Mouse (Mus musculus) left cerebral cortex, postnatal 36 days (tissue): ENCODE measurements around the gene Zfp768. TPM values are rescaled to one million over a fixed set of nuclear protein-coding genes. Genes with fewer than 3 reads are reported as not detected.
"Not testable (repeated sequence)": the region's sequence is repeated elsewhere in the genome, so short reads cannot be mapped to it uniquely, and the experiment has no call there.

Experiments
- DNase-seq, 2 experiments: peaks; one replicate each; pipeline ENCODE4 v3.0.0; 2021 to 2022; ENCODE audit warnings: low spot score in 2 of 2, mixed read lengths in 1 of 2
- intact Hi-C: fragments of 180-260 bp; cut with DNase I; formaldehyde crosslinking; loops from one replicate; pipeline ENCODE4 v1.15.1; 2025
- total RNA-seq, 2 experiments: library from RNA; stranded (reverse); gene quantifications; 2 replicates each; pipeline ENCODE4 v1.2.3; 2021

Zfp768 gene
- total RNA-seq, 2 experiments from 2014 or later = 14.4 to 15.0 TPM

DNA sequence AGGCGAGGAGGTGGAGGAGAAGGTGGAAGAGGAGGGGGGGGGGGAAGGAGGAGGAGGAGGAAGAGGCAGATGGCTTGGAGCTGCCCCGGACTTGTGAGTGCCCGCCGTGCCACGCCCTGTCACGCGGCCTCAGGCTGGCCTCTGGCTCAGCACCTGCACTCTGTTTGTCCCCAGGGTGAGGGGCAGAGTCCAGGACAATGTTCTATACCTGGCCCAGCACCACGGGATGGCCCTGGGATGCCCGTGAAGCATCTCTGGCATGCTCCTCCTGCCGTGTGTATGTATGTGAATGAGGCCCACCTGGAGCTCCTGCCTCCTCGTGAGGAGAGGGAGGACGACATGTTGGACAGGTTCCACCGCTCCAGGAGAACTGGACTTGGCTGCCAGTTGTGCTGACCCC, 16.1 kb upstream of the Zfp768 start:
- no peak for DNase-seq

GRCm38 (mm10) chr7:127360265-127360664, 14.9 kb upstream of the Zfp768 start:
- intact Hi-C loops = loop anchor here (5.0 kb wide), 2 partner anchors 57 to 112 kb away; no protein-coding TSS in a partner anchor
- no peak for DNase-seq

More for the DNA sequence above, 16.1 kb upstream of the Zfp768 start:
- intact Hi-C loops = loop anchor here (5.0 kb wide), 2 partner anchors 56 to 111 kb away; no protein-coding TSS in a partner anchor

GRCm38 (mm10) chr7:127358472-127358871, 13.1 kb upstream of the Zfp768 start:
- DNase-seq = no peak
- intact Hi-C loops = no loop called here

- intact Hi-C loops = no loop called here
- DNase-seq = no peak
Measured at GRCm38 (mm10) chr7:127357871-127358270, 12.5 kb upstream of the Zfp768 start.

- intact Hi-C loops = no loop called here
Measured at GRCm38 (mm10) chr7:127355796-127356195, 10.4 kb upstream of the Zfp768 start.

DNA sequence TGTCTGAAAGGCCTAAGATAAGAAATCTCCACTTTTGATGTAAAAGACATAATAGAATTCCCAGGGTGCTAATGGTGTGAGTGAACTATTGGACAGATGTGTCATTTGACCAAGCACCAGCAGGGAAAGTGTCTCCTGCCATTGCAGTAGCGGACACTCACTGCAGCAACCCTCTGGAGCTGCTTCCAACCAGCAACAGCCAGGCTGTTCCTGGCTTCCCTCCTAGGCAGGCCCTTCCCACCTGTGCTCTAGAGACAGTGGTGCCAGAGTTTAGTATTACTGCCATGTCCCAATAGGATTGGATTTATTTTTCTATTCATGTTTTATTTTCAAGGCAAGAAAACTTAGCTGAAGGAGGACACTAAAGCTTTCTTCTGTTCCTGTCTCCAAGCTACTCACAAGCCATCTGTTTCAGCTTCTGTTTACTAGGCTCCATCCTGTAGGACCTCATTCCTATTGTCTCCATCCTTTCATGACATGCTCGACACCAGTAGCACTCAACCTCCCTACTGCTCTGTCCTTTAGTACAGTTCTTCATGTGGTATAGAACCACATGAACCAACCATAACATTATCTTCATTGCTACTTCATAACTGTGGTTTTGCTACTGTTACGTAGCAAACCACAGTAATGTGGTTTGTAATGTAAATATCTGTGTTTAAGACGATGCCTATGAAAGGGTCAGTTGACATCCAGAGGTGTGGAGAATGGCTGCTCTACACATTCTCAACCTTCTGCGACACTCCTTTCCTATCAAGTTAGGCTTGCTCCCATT, 6.0 kb upstream of the Zfp768 start:
- DNase-seq = no peak
- intact Hi-C loops = no loop called here

More at GRCm38 (mm10) chr7:127355796-127356195, 10.4 kb upstream of the Zfp768 start:
- no peak for DNase-seq

DNA sequence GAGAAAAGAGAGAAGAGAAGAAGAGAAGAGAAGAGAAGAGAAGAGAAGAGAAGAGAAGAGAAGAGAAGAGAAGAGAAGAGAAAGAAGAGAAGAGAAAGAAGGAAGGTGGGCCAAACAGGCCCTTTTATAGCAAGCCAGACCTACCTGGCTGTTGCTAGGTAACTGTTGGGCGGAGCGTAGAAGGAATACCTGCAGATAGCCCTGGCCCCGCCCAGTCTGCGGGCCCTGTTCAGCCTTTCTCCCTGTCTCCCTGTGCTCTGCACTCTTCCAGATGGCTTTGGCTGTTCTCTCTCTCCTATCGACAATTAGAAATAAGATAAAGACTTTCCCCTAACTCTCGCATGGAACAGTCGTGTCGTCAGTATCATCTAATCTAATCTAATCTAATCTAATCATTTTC, 1.3 kb upstream of the Zfp768 start:
- intact Hi-C loops = loop anchor here (5.0 kb wide), 1 partner anchor 84 kb away; the partner anchor contains the start of gene Dctpp1
- DNase-seq = no peak

GRCm38 (mm10) chr7:127345092-127345491, 297 bp downstream of the Zfp768 start:
- no peak for DNase-seq
- intact Hi-C loops = loop anchor here (5.0 kb wide), 1 partner anchor 83 kb away; the partner anchor contains the start of gene Dctpp1

- intact Hi-C loops = loop anchor here (5.0 kb wide), 1 partner anchor 37 kb away; no protein-coding TSS in a partner anchor
- no peak for DNase-seq
Measured at GRCm38 (mm10) chr7:127344371-127344770, 1.0 kb downstream of the Zfp768 start.

DNA sequence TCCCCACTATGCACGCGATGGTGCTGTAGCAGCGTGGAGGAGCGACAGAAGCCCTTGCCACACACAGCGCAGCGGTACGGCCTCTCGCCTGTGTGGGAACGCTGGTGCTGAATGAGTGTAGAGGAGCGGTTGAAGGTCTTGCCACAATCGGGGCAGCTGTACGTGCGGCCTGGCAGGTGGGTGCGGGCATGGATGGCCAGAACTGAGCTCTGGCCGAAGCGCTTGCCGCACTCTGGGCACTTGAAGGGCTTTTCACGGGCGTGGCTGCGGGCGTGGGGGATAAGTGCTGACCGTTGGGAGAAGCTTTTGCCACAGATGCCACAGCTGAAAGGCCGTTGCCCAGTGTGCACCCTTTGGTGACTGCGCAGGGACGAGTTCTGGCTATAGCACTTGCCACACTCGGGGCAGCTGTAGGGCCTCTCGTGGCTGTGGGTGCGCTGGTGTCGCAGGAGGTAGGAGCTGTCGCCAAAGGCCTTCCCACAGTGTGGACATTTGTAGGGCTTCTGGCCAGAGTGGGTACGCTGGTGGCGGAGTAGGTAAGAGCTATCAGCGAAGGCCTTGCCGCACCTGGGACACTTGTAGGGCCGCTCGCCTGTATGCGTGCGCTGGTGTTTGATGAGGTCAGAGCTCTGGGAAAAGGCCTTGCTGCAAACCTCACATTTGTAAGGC, 1.9 kb downstream of the Zfp768 start:
- intact Hi-C loops = loop anchor here (5.0 kb wide), 1 partner anchor 36 kb away; no protein-coding TSS in a partner anchor
- no peak for DNase-seq

DNA sequence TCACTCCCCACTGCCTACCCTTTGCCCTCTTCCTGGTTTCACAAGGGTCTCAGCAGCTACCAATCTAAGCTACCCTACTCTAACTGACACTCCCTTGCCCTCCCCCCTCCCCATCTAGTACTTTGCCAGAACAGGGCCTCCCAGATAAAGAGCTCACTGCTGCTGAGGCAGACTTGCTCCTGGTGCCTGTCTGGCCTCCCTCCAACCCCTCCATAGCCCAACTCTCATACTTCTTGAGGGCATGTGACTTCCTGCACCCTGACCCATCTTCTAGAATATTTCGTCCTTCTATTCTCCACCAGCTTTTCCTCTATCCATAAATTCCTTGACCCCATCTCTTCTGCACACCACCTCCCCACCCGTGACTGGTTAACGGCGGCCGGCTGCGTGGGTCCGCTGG, 2.5 kb downstream of the Zfp768 start:
- intact Hi-C loops = loop anchor here (5.0 kb wide), 1 partner anchor 36 kb away; no protein-coding TSS in a partner anchor
- no peak for DNase-seq

DNA sequence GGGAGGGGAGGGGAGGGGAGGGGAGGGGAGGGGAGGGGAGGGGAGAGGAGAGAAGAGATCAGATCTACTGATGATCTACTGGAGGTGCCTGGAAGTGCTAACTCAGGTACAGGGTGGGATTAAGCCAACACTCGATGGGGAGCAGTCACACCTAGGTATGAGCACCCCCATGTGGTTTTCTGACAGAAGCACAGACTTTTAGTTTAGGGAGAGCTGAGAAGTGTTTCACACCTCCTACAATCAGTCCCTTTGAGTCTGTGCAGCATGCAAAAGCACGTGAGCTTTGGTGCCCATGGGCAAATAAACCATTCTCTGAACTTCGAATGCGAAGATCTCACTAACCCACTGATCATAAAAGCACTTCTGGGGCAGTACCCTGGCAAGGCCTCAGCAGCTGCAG, 3.1 kb downstream of the Zfp768 start:
- intact Hi-C loops = loop anchor here (5.0 kb wide), 1 partner anchor 35 kb away; no protein-coding TSS in a partner anchor
- DNase-seq = no peak

DNA sequence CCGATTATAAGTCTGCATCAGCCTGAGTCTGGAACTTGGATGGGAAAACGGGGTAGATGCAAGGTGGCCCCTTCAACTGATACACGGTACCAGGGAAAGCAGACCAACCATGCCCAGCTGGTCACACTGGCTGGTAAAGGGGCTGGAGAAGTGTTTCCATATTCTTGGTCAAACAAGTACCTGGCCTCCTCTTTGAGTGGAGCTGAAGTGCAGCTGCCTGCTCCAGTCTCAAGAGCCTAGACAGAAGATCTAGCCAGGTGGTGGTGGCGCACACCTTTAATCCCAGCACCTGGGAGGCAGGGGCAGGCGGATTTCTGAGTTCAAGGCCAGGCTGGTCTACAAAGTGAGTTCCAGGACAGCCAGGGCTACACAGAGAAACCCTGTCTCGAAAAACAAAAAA, 3.5 kb downstream of the Zfp768 start:
- intact Hi-C loops = loop anchor here (5.0 kb wide), 1 partner anchor 35 kb away; no protein-coding TSS in a partner anchor
- not testable (repeated sequence) for DNase-seq

- intact Hi-C loops = loop anchor here (5.0 kb wide), 1 partner anchor 34 kb away; no protein-coding TSS in a partner anchor
- no peak for DNase-seq
Measured at GRCm38 (mm10) chr7:127341356-127341755, 4.0 kb downstream of the Zfp768 start.

DNA sequence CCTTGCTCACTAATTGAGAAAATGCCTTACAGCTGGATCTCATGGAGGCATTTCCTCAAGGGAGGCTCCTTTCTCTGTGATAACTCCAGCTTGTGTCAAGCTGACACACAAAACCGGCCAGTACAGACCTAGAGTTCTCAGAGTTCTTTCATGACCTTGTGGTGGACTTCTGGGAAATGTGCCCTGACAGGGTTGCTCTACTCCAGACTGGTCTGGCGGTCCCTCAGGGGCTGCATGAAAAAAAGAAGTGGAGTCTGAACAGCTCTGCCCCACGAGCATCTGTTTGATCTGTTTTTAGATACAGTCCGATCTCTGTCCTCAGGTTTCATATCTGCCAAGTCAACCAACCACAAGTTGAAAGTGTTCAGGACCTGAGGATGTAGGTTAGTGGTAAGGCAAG, 7.8 kb downstream of the Zfp768 start:
- no peak for DNase-seq
- intact Hi-C loops = no loop called here

DNA sequence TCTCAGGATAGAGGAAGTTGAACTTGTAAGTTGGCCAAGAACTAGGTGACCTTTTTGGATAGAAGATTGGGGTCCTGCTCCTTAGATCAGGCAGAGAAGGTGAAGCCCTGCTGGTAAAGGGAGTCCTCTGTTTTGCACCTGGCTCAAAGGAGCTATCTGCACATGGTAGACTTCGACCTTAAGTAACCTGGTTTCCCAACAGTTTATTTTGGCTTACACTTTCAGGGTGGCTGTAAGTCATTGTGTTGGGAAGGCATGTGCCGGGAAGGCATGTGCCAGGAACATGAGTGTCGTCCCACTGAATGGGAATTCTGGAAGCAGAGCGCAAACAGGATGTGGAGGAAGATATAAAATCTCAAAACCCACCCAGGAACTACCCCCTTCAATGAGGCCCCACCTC, 9.8 kb downstream of the Zfp768 start:
- intact Hi-C loops = no loop called here

GRCm38 (mm10) chr7:127333240-127333639, 12.1 kb downstream of the Zfp768 start:
- no peak for DNase-seq
- intact Hi-C loops = no loop called here

More for the DNA sequence above, 9.8 kb downstream of the Zfp768 start:
- no peak for DNase-seq

- intact Hi-C loops = no loop called here
- DNase-seq = no peak
Measured at GRCm38 (mm10) chr7:127326685-127327084, 18.7 kb downstream of the Zfp768 start.

- no peak for DNase-seq
- intact Hi-C loops = no loop called here
Measured at GRCm38 (mm10) chr7:127325550-127325949, 19.8 kb downstream of the Zfp768 start.

- intact Hi-C loops = no loop called here
- DNase-seq = no peak
Measured at GRCm38 (mm10) chr7:127324944-127325343, 20.4 kb downstream of the Zfp768 start.
